Mouse (Mus musculus) G1E (cell line): ENCODE measurements around the gene Cers6. TPM values are rescaled to one million over a fixed set of nuclear protein-coding genes. Genes with fewer than 3 reads are reported as not detected.

Experiments used
- ATAC-seq: 2 replicates; pipeline ENCODE4 v1.8.0; 2016; ENCODE audit warnings: mild to moderate bottlenecking; ENCODE audit not compliant: insufficient number of reproducible peaks, poor library complexity, low FRiP score, severe bottlenecking; ENCODE audit errors: extremely low read depth
- DNase-seq: peaks from one replicate; pipeline ENCODE4 v3.0.0; 2012; ENCODE audit warnings: low spot score
- H3K27me3 ChIP-seq: 2 replicates; pipeline ENCODE4 v1.6.1; 2012; ENCODE audit warnings: mild to moderate bottlenecking, low read length, inconsistent platforms; ENCODE audit not compliant: insufficient read depth
- H3K36me3 ChIP-seq: replicated peaks from 2 replicates; pipeline ENCODE3; 2012; ENCODE audit warnings: mild to moderate bottlenecking, inconsistent platforms
- H3K4me1 ChIP-seq: 2 replicates; pipeline ENCODE4 v1.6.1; 2012; ENCODE audit warnings: low read depth, low read length, inconsistent platforms, mixed read lengths; ENCODE audit not compliant: insufficient read depth
- H3K4me3 ChIP-seq: 2 replicates; pipeline ENCODE4 v1.5.1; 2012; ENCODE audit warnings: low read depth, mild to moderate bottlenecking, inconsistent platforms, low read length, moderate library complexity, mixed read lengths
- H3K9me3 ChIP-seq: replicated peaks from 2 replicates; pipeline ENCODE4 v1.6.1; 2012; ENCODE audit warnings: inconsistent platforms
- CTCF ChIP-seq: IDR thresholded peaks from 2 replicates; pipeline ENCODE4 v1.5.1; 2012; ENCODE audit warnings: low read depth, low read length, inconsistent platforms, mixed read lengths
- GATA1 ChIP-seq: IDR thresholded peaks from 2 replicates; pipeline ENCODE4 v1.6.1; 2012; ENCODE audit warnings: borderline replicate concordance, low read length, inconsistent platforms, mixed read lengths
- GATA2 ChIP-seq: IDR thresholded peaks from 2 replicates; pipeline ENCODE4 v1.6.1; 2012; ENCODE audit warnings: low read depth, low read length, inconsistent platforms, borderline replicate concordance
- POLR2AphosphoS5 ChIP-seq: IDR thresholded peaks from 2 replicates; pipeline ENCODE4 v1.6.1; 2012; ENCODE audit warnings: low read depth, low read length, inconsistent platforms; ENCODE audit not compliant: insufficient replicate concordance
- TAL1 ChIP-seq: conservative IDR thresholded peaks from 2 replicates; pipeline ENCODE4 v1.6.1; 2012; ENCODE audit warnings: low read depth, low read length, inconsistent platforms, mixed read lengths
- polyA plus RNA-seq: library from polyadenylated mRNA; stranded (reverse); fragments of >175 nt; gene quantifications from 2 replicates; pipeline ENCODE4 v1.2.3, GENCODE M21; 2012
- total RNA-seq, 2 experiments: library from RNA; stranded (forward) in 1 of 2; stranded (reverse) in 1 of 2; fragments of 200-1000 nt in 1 of 2; fragments of >200 nt in 1 of 2; fragmentation: Nextera tagmentation in 1 of 2; gene quantifications; 2 replicates each; pipeline ENCODE4 v1.2.3; 2014 to 2017

Gene Cers6
- total and polyA plus RNA-seq, 3 experiments: 14.8 to 92.4 (median 55.7) TPM

- peaks cover 6% of the 10 kb centered on the region for H3K9me3 ChIP-seq
- ATAC-seq (no peak), DNase-seq (no peak)
- peaks cover 62% of the 10 kb centered on the region for H3K36me3 ChIP-seq
- no peak for TF ChIP-seq POLR2AphosphoS5
- TF ChIP-seq GATA2: no peak
- no peak for TF ChIP-seq CTCF
- TF ChIP-seq TAL1: no peak
- no peak for TF ChIP-seq GATA1
- H3K4me3 ChIP-seq: no peak overlapping the region
- 0 out of 2 replicates have a peak, but pooled peaks cover 2% of the 10 kb centered on the region for H3K4me1 ChIP-seq
- H3K27me3 ChIP-seq: no peaks in the 10 kb centered on the region
Observed at GRCm38 (mm10) chr2:69113829-69114547, 252.7 kb downstream of the Cers6 start.

- no peak overlapping the region for H3K4me3 ChIP-seq
- peaks cover 6% of the 10 kb centered on the region for H3K9me3 ChIP-seq
- H3K27me3 ChIP-seq: no peaks in the 10 kb centered on the region
- no peak for TF ChIP-seq TAL1
- TF ChIP-seq GATA1: no peak
- no peak for TF ChIP-seq POLR2AphosphoS5
- TF ChIP-seq GATA2: no peak
- no peak for TF ChIP-seq CTCF
- H3K4me1 ChIP-seq: 0 out of 2 replicates have a peak, but pooled peaks cover 2% of the 10 kb centered on the region
- no peak for DNase-seq
- peaks cover 45% of the 10 kb centered on the region for H3K36me3 ChIP-seq
- ATAC-seq: no peak
Observed at GRCm38 (mm10) chr2:69115921-69116320, 254.7 kb downstream of the Cers6 start.

- H3K9me3 ChIP-seq: peaks cover 6% of the 10 kb centered on the region
- 0 out of 2 replicates have a peak, but pooled peaks cover 2% of the 10 kb centered on the region for H3K4me1 ChIP-seq
- no peak overlapping the region for H3K4me3 ChIP-seq
- TF ChIP-seq TAL1 (no peak), GATA2 (no peak), GATA1 (no peak), CTCF (no peak), POLR2AphosphoS5 (no peak)
- H3K36me3 ChIP-seq: peaks cover 36% of the 10 kb centered on the region
- DNase-seq: no peak
- no peak for ATAC-seq
- H3K27me3 ChIP-seq: no peaks in the 10 kb centered on the region
Observed at GRCm38 (mm10) chr2:69116767-69117166, 255.5 kb downstream of the Cers6 start.

- Histone ChIP-seq H3K9me3 (peaks cover 6% of the 10 kb centered on the region), H3K4me3 (no peak overlapping the region), H3K36me3 (peaks cover 17% of the 10 kb centered on the region), H3K27me3 (no peaks in the 10 kb centered on the region), H3K4me1 (0 out of 2 replicates have a peak, but pooled peaks cover 2% of the 10 kb centered on the region)
- TF ChIP-seq POLR2AphosphoS5: no peak
- TF ChIP-seq TAL1: no peak
- ATAC-seq (no peak), DNase-seq (no peak)
Observed at GRCm38 (mm10) chr2:69118994-69119393, 257.8 kb downstream of the Cers6 start.

GRCm38 (mm10) chr2:69119718-69120117 is 258.5 kb downstream of the Cers6 start:
- Histone ChIP-seq H3K9me3 (peaks cover 6% of the 10 kb centered on the region), H3K36me3 (peaks cover 12% of the 10 kb centered on the region), H3K27me3 (no peaks in the 10 kb centered on the region), H3K4me1 (0 out of 2 replicates have a peak, but pooled peaks cover 2% of the 10 kb centered on the region), H3K4me3 (no peak overlapping the region)
- no peak for TF ChIP-seq GATA1
- no peak for TF ChIP-seq CTCF
- no peak for TF ChIP-seq POLR2AphosphoS5
- TF ChIP-seq TAL1: no peak
- no peak for TF ChIP-seq GATA2
- ATAC-seq: no peak
- DNase-seq: no peak

- H3K4me1 ChIP-seq: 0 out of 2 replicates have a peak, but pooled peaks cover 2% of the 10 kb centered on the region
- no peaks in the 10 kb centered on the region for H3K27me3 ChIP-seq
- TF ChIP-seq CTCF (no peak), POLR2AphosphoS5 (no peak), GATA1 (no peak), TAL1 (no peak), GATA2 (no peak)
- no peaks in the 10 kb centered on the region for H3K36me3 ChIP-seq
- DNase-seq: no peak
- no peaks in the 10 kb centered on the region for H3K9me3 ChIP-seq
- ATAC-seq: no peak
- H3K4me3 ChIP-seq: no peak overlapping the region
Observed at GRCm38 (mm10) chr2:69121681-69122080, 260.4 kb downstream of the Cers6 start.
